Mouse (Mus musculus) ES-Bruce4 (cell line): ENCODE measurements around the gene Ccdc40.

ENCODE experiments used
- CTCF ChIP-seq: IDR thresholded peaks from one replicate; pipeline ENCODE4 v1.8.1; 2011; ENCODE audit warnings: low read depth, low read length
- POLR2A ChIP-seq: IDR thresholded peaks from one replicate; pipeline ENCODE4 v1.8.1; 2011; ENCODE audit warnings: low read length; ENCODE audit not compliant: insufficient read depth

DNA sequence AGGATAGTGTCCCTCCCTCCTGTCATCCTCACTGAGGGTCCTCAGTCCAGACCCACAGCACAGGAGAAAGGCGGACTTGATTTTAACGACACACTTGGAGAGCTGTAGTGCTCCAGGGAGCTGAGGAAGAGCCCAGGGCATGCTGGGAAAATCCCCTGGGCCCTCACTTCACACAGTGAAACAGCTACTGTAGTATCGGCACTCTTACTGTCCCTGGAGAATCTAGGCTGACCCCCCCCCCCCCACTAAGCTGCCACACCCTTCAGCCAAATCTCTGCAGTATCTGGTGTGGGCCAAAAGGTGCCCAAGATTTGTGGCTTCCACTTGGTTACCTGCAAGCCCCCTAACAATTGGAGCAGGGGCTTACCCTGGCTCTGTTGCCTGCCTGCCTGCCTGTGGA lies 8.6 kb downstream of the Ccdc40 start:
- TF ChIP-seq CTCF (no peak), POLR2A (no peak)
